Mouse (Mus musculus): ENCODE measurements around the gene Ciita. TPM values are rescaled to one million over a fixed set of nuclear protein-coding genes. Genes with fewer than 3 reads are reported as not detected.

Gene Ciita
- 5.9 and 17.0 TPM in 2 replicates for polyA plus RNA-seq (2012; rRNA removed)

DNA sequence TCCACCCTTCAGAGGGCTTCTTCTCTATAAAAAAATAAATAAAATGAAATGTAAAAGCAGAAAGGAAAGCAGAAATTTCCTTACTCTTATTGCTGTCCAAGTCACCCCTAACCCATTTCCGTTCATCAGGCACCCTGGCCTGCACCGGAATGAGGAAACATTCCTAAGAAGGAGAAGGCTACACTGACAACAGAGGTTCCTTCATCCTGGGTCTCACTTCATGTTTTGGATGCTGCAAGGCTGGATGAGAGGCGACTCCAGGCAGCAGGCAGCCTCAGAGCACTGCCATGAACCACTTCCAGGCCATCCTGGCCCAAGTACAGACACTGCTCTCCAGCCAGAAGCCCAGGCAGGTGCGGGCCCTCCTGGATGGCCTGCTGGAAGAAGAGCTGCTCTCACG, at the start of gene Ciita:
Gene Ciita (plus strand): TSS at position 203 of the 400 bp plus-strand sequence.
- WGBS, result 79% methylated on average over 5 of the region's 5 CpGs
- peak within 1 kb of the TSS; percentile 43 for H3K4me3 ChIP-seq (ENCODE audit: low read depth, low read length)
- H3K27me3 ChIP-seq (ENCODE audit: control insufficient read depth, insufficient read depth, low read length), result no peaks in the 10 kb centered on the region
- TF ChIP-seq POLR2A (IDR thresholded peaks at IDR 0.05; ENCODE audit: low read depth, low read length), result no peak
- no peak for TF ChIP-seq CTCF (IDR thresholded peaks at IDR 0.05; ENCODE audit: extremely low read depth, insufficient read length, insufficient replicate concordance, low read depth, low read length)
- H3K27ac ChIP-seq (ENCODE audit: insufficient read depth, low read depth, low read length), result peak within 1 kb of the TSS; percentile 3; the same call in 1 of the 2 replicates
- H3K4me1 ChIP-seq (ENCODE audit: control insufficient read depth, insufficient read depth, insufficient read length, low read length), result peaks cover 17% of the 10 kb centered on the region
- H3K36me3 ChIP-seq (ENCODE audit: control insufficient read depth, insufficient read depth, low read length), result no peaks in the 10 kb centered on the region

DNA sequence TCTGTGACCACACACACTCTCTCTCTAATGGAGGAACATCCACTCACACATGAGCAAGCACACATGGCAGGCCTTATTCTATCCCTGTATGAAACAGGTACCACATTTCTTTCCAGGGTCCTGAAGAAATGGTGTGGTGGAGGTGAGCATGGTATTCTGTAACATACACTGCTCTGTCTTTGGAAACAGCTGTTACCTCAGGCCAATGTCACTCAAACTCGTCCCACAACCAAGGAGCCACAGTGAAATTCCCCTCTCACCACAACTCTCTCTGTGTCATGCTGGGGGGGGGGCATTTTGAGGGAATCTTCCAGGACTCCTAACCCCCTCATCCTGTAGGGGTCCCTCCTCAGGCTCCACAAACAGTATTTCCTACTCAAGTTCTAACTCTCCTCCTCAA, 47.9 kb upstream of the Ciita start:
- H3K27ac ChIP-seq (ENCODE audit: insufficient read depth, low read depth, low read length), result no peak overlapping the region
- H3K4me1 ChIP-seq (ENCODE audit: control insufficient read depth, insufficient read depth, insufficient read length, low read length), result peaks cover 28% of the 10 kb centered on the region; the same call in 1 of the 2 replicates
- H3K4me3 ChIP-seq (ENCODE audit: low read depth, low read length), result no peak overlapping the region
- H3K36me3 ChIP-seq (ENCODE audit: control insufficient read depth, insufficient read depth, low read length), result no peaks in the 10 kb centered on the region
- TF ChIP-seq POLR2A (IDR thresholded peaks at IDR 0.05; ENCODE audit: low read depth, low read length) (no peak), CTCF (IDR thresholded peaks at IDR 0.05; ENCODE audit: extremely low read depth, insufficient read length, insufficient replicate concordance, low read depth, low read length) (no peak)
- 77% methylated on average over 1 of the region's 1 CpGs for WGBS
- no peaks in the 10 kb centered on the region for H3K27me3 ChIP-seq (ENCODE audit: control insufficient read depth, insufficient read depth, low read length)

DNA sequence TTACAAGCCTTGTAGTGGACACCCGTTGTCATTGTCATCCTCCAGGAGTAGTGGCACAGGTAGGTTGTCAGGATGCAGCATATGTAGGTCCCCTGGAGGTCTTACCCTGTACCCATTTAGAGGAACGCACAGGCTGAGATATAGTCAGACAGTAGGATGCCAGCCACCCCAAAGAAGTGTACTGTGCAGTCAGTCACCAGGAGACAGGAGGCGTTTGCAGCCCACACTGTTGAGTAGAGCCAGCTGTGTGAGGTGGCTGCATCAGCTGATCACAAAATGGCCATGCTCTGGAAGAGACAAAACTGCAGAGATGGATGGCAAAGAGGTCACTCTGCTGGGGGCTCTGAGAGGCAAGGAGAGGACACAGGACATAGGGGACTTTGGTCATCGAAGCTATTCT, 47.5 kb upstream of the Ciita start:
- Histone ChIP-seq H3K27ac (ENCODE audit: insufficient read depth, low read depth, low read length) (no peak overlapping the region), H3K4me3 (ENCODE audit: low read depth, low read length) (no peak overlapping the region), H3K36me3 (ENCODE audit: control insufficient read depth, insufficient read depth, low read length) (no peaks in the 10 kb centered on the region), H3K27me3 (ENCODE audit: control insufficient read depth, insufficient read depth, low read length) (no peaks in the 10 kb centered on the region), H3K4me1 (ENCODE audit: control insufficient read depth, insufficient read depth, insufficient read length, low read length) (peaks cover 29% of the 10 kb centered on the region; the same call in 1 of the 2 replicates)
- no peak for TF ChIP-seq CTCF (IDR thresholded peaks at IDR 0.05; ENCODE audit: extremely low read depth, insufficient read length, insufficient replicate concordance, low read depth, low read length)
- no peak for TF ChIP-seq POLR2A (IDR thresholded peaks at IDR 0.05; ENCODE audit: low read depth, low read length)
- WGBS, result 86% methylated on average over 4 of the region's 4 CpGs

- no peak for TF ChIP-seq CTCF (IDR thresholded peaks at IDR 0.05; ENCODE audit: extremely low read depth, insufficient read length, insufficient replicate concordance, low read depth, low read length)
- H3K4me1 ChIP-seq (ENCODE audit: control insufficient read depth, insufficient read depth, insufficient read length, low read length), result peaks cover 32% of the 10 kb centered on the region; the same call in 1 of the 2 replicates
- WGBS, result 88% methylated on average over 5 of the region's 5 CpGs
- H3K36me3 ChIP-seq (ENCODE audit: control insufficient read depth, insufficient read depth, low read length), result no peaks in the 10 kb centered on the region
- H3K4me3 ChIP-seq (ENCODE audit: low read depth, low read length), result no peak overlapping the region
- no peaks in the 10 kb centered on the region for H3K27me3 ChIP-seq (ENCODE audit: control insufficient read depth, insufficient read depth, low read length)
- peak overlapping the region; percentile 93; the same call in 1 of the 2 replicates for H3K27ac ChIP-seq (ENCODE audit: insufficient read depth, low read depth, low read length)
These were observed 46.5 kb upstream of the Ciita start for GRCm38 (mm10) chr16:10433344-10433743.

GRCm38 (mm10) chr16:10436166-10436565, 43.7 kb upstream of the Ciita start:
- H3K27me3 ChIP-seq (ENCODE audit: control insufficient read depth, insufficient read depth, low read length), result no peaks in the 10 kb centered on the region
- 57% methylated on average over 6 of the region's 6 CpGs for WGBS
- TF ChIP-seq POLR2A (IDR thresholded peaks at IDR 0.05; ENCODE audit: low read depth, low read length) (no peak), CTCF (IDR thresholded peaks at IDR 0.05; ENCODE audit: extremely low read depth, insufficient read length, insufficient replicate concordance, low read depth, low read length) (no peak)
- H3K4me1 ChIP-seq (ENCODE audit: control insufficient read depth, insufficient read depth, insufficient read length, low read length), result peaks cover 29% of the 10 kb centered on the region; the same call in 1 of the 2 replicates
- H3K27ac ChIP-seq (ENCODE audit: insufficient read depth, low read depth, low read length), result peak overlapping the region; percentile 47
- H3K4me3 ChIP-seq (ENCODE audit: low read depth, low read length), result no peak overlapping the region
- H3K36me3 ChIP-seq (ENCODE audit: control insufficient read depth, insufficient read depth, low read length), result no peaks in the 10 kb centered on the region

- peak overlapping the region; percentile 64 for H3K27ac ChIP-seq (ENCODE audit: insufficient read depth, low read depth, low read length)
- no peak overlapping the region for H3K4me3 ChIP-seq (ENCODE audit: low read depth, low read length)
- H3K27me3 ChIP-seq (ENCODE audit: control insufficient read depth, insufficient read depth, low read length), result no peaks in the 10 kb centered on the region
- TF ChIP-seq CTCF (IDR thresholded peaks at IDR 0.05; ENCODE audit: extremely low read depth, insufficient read length, insufficient replicate concordance, low read depth, low read length), result no peak
- TF ChIP-seq POLR2A (IDR thresholded peaks at IDR 0.05; ENCODE audit: low read depth, low read length), result no peak
- H3K4me1 ChIP-seq (ENCODE audit: control insufficient read depth, insufficient read depth, insufficient read length, low read length), result peaks cover 29% of the 10 kb centered on the region; the same call in 1 of the 2 replicates
- no peaks in the 10 kb centered on the region for H3K36me3 ChIP-seq (ENCODE audit: control insufficient read depth, insufficient read depth, low read length)
- WGBS, result 33% methylated on average over 5 of the region's 5 CpGs
These were observed 41.8 kb upstream of the Ciita start for GRCm38 (mm10) chr16:10438055-10438454.

- 84% methylated on average over 6 of the region's 6 CpGs for WGBS
- Histone ChIP-seq H3K4me3 (ENCODE audit: low read depth, low read length) (no peak overlapping the region), H3K4me1 (ENCODE audit: control insufficient read depth, insufficient read depth, insufficient read length, low read length) (peaks cover 13% of the 10 kb centered on the region; the same call in 1 of the 2 replicates), H3K27ac (ENCODE audit: insufficient read depth, low read depth, low read length) (no peak overlapping the region), H3K36me3 (ENCODE audit: control insufficient read depth, insufficient read depth, low read length) (no peaks in the 10 kb centered on the region), H3K27me3 (ENCODE audit: control insufficient read depth, insufficient read depth, low read length) (no peaks in the 10 kb centered on the region)
- TF ChIP-seq POLR2A (IDR thresholded peaks at IDR 0.05; ENCODE audit: low read depth, low read length), result no peak
- no peak for TF ChIP-seq CTCF (IDR thresholded peaks at IDR 0.05; ENCODE audit: extremely low read depth, insufficient read length, insufficient replicate concordance, low read depth, low read length)
These were observed 38.5 kb upstream of the Ciita start for GRCm38 (mm10) chr16:10441328-10441727.

All from small intestine, adult 2 months (tissue).